Mouse (Mus musculus): ENCODE measurements around the gene Jkamp.
A peak's percentile ranks its signal among the peaks of the same experiment; 100 is the strongest.
"Not testable (repeated sequence)": the region's sequence is repeated elsewhere in the genome, so short reads cannot be mapped to it uniquely, and the experiment has no call there.

Jkamp gene

GRCm38 (mm10) chr12:72085329-72086165 lies at the start of gene Jkamp, which contains the start of gene L3hypdh:
TSS of gene Jkamp (plus strand) at chr12:72085589.
TSS of gene L3hypdh (minus strand) at chr12:72085439.
- peak; percentile 100 for DNase-seq (ENCODE audit: low spot score in 2 of 2)

- no peak for DNase-seq (ENCODE audit: low spot score in 2 of 2)
Observed at GRCm38 (mm10) chr12:72036097-72036661, 49.2 kb upstream of the Jkamp start.

- no peak for DNase-seq (ENCODE audit: low spot score in 2 of 2)
Observed at GRCm38 (mm10) chr12:72037049-72037448, 48.3 kb upstream of the Jkamp start.

- no peak for DNase-seq (ENCODE audit: low spot score in 2 of 2)
Observed at GRCm38 (mm10) chr12:72038866-72039265, 46.5 kb upstream of the Jkamp start.

GRCm38 (mm10) chr12:72039501-72039900 lies 45.9 kb upstream of the Jkamp start:
- DNase-seq (ENCODE audit: low spot score in 2 of 2): no peak

GRCm38 (mm10) chr12:72041238-72041637 lies 44.2 kb upstream of the Jkamp start:
- DNase-seq (ENCODE audit: low spot score in 2 of 2): no peak

GRCm38 (mm10) chr12:72047513-72047912 lies 37.9 kb upstream of the Jkamp start:
- DNase-seq (ENCODE audit: low spot score in 2 of 2): no peak

GRCm38 (mm10) chr12:72050156-72050555 lies 35.2 kb upstream of the Jkamp start:
- DNase-seq (ENCODE audit: low spot score in 2 of 2): not testable (repeated sequence)

- no peak for DNase-seq (ENCODE audit: low spot score in 2 of 2)
Observed at GRCm38 (mm10) chr12:72050821-72051220, 34.6 kb upstream of the Jkamp start.

GRCm38 (mm10) chr12:72052571-72052970 lies 32.8 kb upstream of the Jkamp start:
- DNase-seq (ENCODE audit: low spot score in 2 of 2): no peak

- no peak for DNase-seq (ENCODE audit: low spot score in 2 of 2)
Observed at GRCm38 (mm10) chr12:72053303-72053702, 32.1 kb upstream of the Jkamp start.

- no peak for DNase-seq (ENCODE audit: low spot score in 2 of 2)
Observed at GRCm38 (mm10) chr12:72053851-72054250, 31.5 kb upstream of the Jkamp start.

GRCm38 (mm10) chr12:72057780-72058179 lies 27.6 kb upstream of the Jkamp start:
- no peak for DNase-seq (ENCODE audit: low spot score in 2 of 2)

- DNase-seq (ENCODE audit: low spot score in 2 of 2): no peak
Observed at GRCm38 (mm10) chr12:72069626-72070326, 15.6 kb upstream of the Jkamp start.

- DNase-seq (ENCODE audit: low spot score in 2 of 2): peak; percentile 76 to 77
Observed at GRCm38 (mm10) chr12:72070327-72071269, 14.8 kb upstream of the Jkamp start, which contains the start of gene Gpr135. TSS of gene Gpr135 (minus strand) at chr12:72071125.

GRCm38 (mm10) chr12:72078248-72078647 lies 7.1 kb upstream of the Jkamp start:
- peak in 1 of 2 experiments; percentile 4 for DNase-seq (ENCODE audit: low spot score in 2 of 2)

GRCm38 (mm10) chr12:72081961-72082360 lies 3.4 kb upstream of the Jkamp start:
- DNase-seq (ENCODE audit: low spot score in 2 of 2): peak in 1 of 2 experiments; percentile 1

GRCm38 (mm10) chr12:72082370-72082769 lies 3.0 kb upstream of the Jkamp start:
- peak in 1 of 2 experiments; percentile 23 for DNase-seq (ENCODE audit: low spot score in 2 of 2)

GRCm38 (mm10) chr12:72083265-72083664 lies 2.1 kb upstream of the Jkamp start:
- peak in 1 of 2 experiments; percentile 0 for DNase-seq (ENCODE audit: low spot score in 2 of 2)

- peak in 1 of 2 experiments; percentile 68 for DNase-seq (ENCODE audit: low spot score in 2 of 2)
Observed at GRCm38 (mm10) chr12:72084261-72085023, 947 bp upstream of the Jkamp start.

GRCm38 (mm10) chr12:72085024-72085328 lies 413 bp upstream of the Jkamp start:
- DNase-seq (ENCODE audit: low spot score in 2 of 2): no peak

All from urinary bladder, postnatal 4 days (tissue).